28 mouse cellular contexts compared by ENCODE assay signal in genomic region chr10:126612226-126612625, GRCm38 (mm10).
DNase-seq lines count a peak whose midpoint lies in the region; ATAC-seq and TF ChIP-seq lines count a peak whose summit lies in the region.
"Had no signal": no experiment of that assay in that cellular context is flagged by ENCODE, and none has a peak within 500 bp of the region (broad histone marks: within the 10 kb centered on the region; RNA-seq: fewer than 3 reads in every experiment).

No protein-coding gene starts in this region.

- no peak overlapping the region for H3K27ac ChIP-seq in forebrain, embryonic 14.5 days (ENCODE audit: low read depth, low read length)
- H3K27ac ChIP-seq in forebrain, postnatal 0 days (ENCODE audit: low read depth, low read length), result no peak overlapping the region
- no peak overlapping the region for H3K27ac ChIP-seq in neural tube, embryonic 11.5 days (ENCODE audit: low read depth, low read length)
- no peak overlapping the region for H3K27ac ChIP-seq in embryonic facial prominence, embryonic 14.5 days (replicated peaks; ENCODE audit: low read depth, low read length)
- no peak overlapping the region for H3K27ac ChIP-seq in layer of hippocampus, adult 2 months
- H3K27ac ChIP-seq: embryonic facial prominence, embryonic 12.5 days; forebrain, embryonic 12.5 days; gastrocnemius, adult 2 months; heart, embryonic 15.5 days; hindbrain, embryonic 14.5 days; hindbrain, postnatal 0 days had no signal

- no peak overlapping the region for H3K9ac ChIP-seq in forebrain, embryonic 14.5 days (ENCODE audit: low read length)
- H3K9ac ChIP-seq in forebrain, postnatal 0 days, result no peak overlapping the region
- H3K9ac ChIP-seq in neural tube, embryonic 11.5 days (ENCODE audit: low read length), result no peak overlapping the region
- no peak overlapping the region for H3K9ac ChIP-seq in embryonic facial prominence, embryonic 14.5 days (ENCODE audit: low read depth, low read length)
- H3K9ac ChIP-seq: embryonic facial prominence, embryonic 12.5 days; forebrain, embryonic 12.5 days; heart, embryonic 12.5 days; heart, embryonic 15.5 days; hindbrain, embryonic 14.5 days had no signal

- no peaks in the 10 kb centered on the region for H3K36me3 ChIP-seq in forebrain, embryonic 14.5 days (ENCODE audit: control insufficient read depth, insufficient read depth, low read length)
- no peaks in the 10 kb centered on the region for H3K36me3 ChIP-seq in forebrain, postnatal 0 days (ENCODE audit: insufficient read depth)
- no peaks in the 10 kb centered on the region for H3K36me3 ChIP-seq in neural tube, embryonic 11.5 days (ENCODE audit: control insufficient read depth, insufficient read depth, low read length)
- H3K36me3 ChIP-seq in embryonic facial prominence, embryonic 14.5 days (ENCODE audit: control insufficient read depth, insufficient read depth, low read length), result no peaks in the 10 kb centered on the region
- H3K36me3 ChIP-seq: embryonic facial prominence, embryonic 12.5 days; forebrain, embryonic 12.5 days; heart, embryonic 12.5 days; heart, embryonic 15.5 days had no signal

- H3K4me2 ChIP-seq in forebrain, embryonic 14.5 days (ENCODE audit: low read length), result no peak overlapping the region
- no peak overlapping the region for H3K4me2 ChIP-seq in forebrain, postnatal 0 days (ENCODE audit: low read depth)
- no peak overlapping the region for H3K4me2 ChIP-seq in neural tube, embryonic 11.5 days (ENCODE audit: low read depth)
- H3K4me2 ChIP-seq in embryonic facial prominence, embryonic 14.5 days (ENCODE audit: low read depth, low read length), result no peak overlapping the region
- H3K4me2 ChIP-seq: embryonic facial prominence, embryonic 12.5 days; forebrain, embryonic 12.5 days; heart, embryonic 12.5 days; heart, embryonic 15.5 days; hindbrain, embryonic 14.5 days had no signal

- no peak for TF ChIP-seq CTCF in forebrain, postnatal 0 days (IDR thresholded peaks at IDR 0.05; ENCODE audit: low read depth)
- TF ChIP-seq CTCF in layer of hippocampus, adult 2 months (conservative IDR thresholded peaks at IDR 0.05), result no peak

- WGBS in forebrain, embryonic 14.5 days, result 23% methylated on average over 4 of the region's 4 CpGs
- 35% methylated on average over 4 of the region's 4 CpGs for WGBS in forebrain, postnatal 0 days
- WGBS in neural tube, embryonic 11.5 days, result 82% methylated on average over 4 of the region's 4 CpGs
- WGBS in embryonic facial prominence, embryonic 14.5 days, result 28% methylated on average over 4 of the region's 4 CpGs

- no peaks in the 10 kb centered on the region for H3K9me3 ChIP-seq in forebrain, embryonic 14.5 days (replicated peaks; ENCODE audit: control insufficient read depth, low read length)
- no peaks in the 10 kb centered on the region for H3K9me3 ChIP-seq in forebrain, postnatal 0 days (ENCODE audit: low read length)
- H3K9me3 ChIP-seq in neural tube, embryonic 11.5 days (ENCODE audit: control insufficient read depth, low read length), result no peaks in the 10 kb centered on the region
- peaks cover 6% of the 10 kb centered on the region; the same call in 1 of the 2 replicates for H3K9me3 ChIP-seq in embryonic facial prominence, embryonic 14.5 days (ENCODE audit: control insufficient read depth, low read length)
- H3K9me3 ChIP-seq: embryonic facial prominence, embryonic 12.5 days; forebrain, embryonic 12.5 days; heart, embryonic 15.5 days had no signal

- H3K27me3 ChIP-seq in forebrain, embryonic 14.5 days (replicated peaks; ENCODE audit: control insufficient read depth, insufficient read depth, low read length), result no peaks in the 10 kb centered on the region
- no peaks in the 10 kb centered on the region for H3K27me3 ChIP-seq in forebrain, postnatal 0 days (ENCODE audit: insufficient read depth, low read length)
- no peaks in the 10 kb centered on the region for H3K27me3 ChIP-seq in neural tube, embryonic 11.5 days (ENCODE audit: control insufficient read depth, insufficient read depth, low read length)
- no peaks in the 10 kb centered on the region for H3K27me3 ChIP-seq in embryonic facial prominence, embryonic 14.5 days (replicated peaks; ENCODE audit: control insufficient read depth, insufficient read depth, low read length)
- H3K27me3 ChIP-seq: embryonic facial prominence, embryonic 12.5 days; forebrain, embryonic 12.5 days; heart, embryonic 12.5 days; heart, embryonic 15.5 days had no signal

- DNase-seq in forebrain, embryonic 14.5 days (ENCODE audit: low spot score), result peak; percentile 22
- no peak for DNase-seq in forebrain, postnatal 0 days
- DNase-seq in neural tube, embryonic 11.5 days (ENCODE audit: low spot score), result peak; percentile 5
- DNase-seq in neural tube, embryonic 10.5 days (ENCODE audit: extremely low spot score, low spot score), result no peak
- DNase-seq in embryonic facial prominence, embryonic 14.5 days (ENCODE audit: low spot score), result peak; percentile 71
- no peak for DNase-seq in layer of hippocampus, adult 2 months (ENCODE audit: low spot score in 2 of 2)
- DNase-seq: adrenal gland, adult 8-10 months; adrenal gland, postnatal 25 days; cerebellum, postnatal 10 days; cerebellum, postnatal 36 days; embryo, embryonic 11 days; gastrocnemius, adult 2 months; gastrocnemius, postnatal 14 days; heart, adult 18-20 months; heart, postnatal 10 days; heart, postnatal 4 days had no signal

- no peak overlapping the region for H3K4me3 ChIP-seq in forebrain, embryonic 14.5 days (ENCODE audit: low read depth, low read length)
- H3K4me3 ChIP-seq in forebrain, postnatal 0 days (ENCODE audit: low read depth, low read length), result no peak overlapping the region
- no peak overlapping the region for H3K4me3 ChIP-seq in neural tube, embryonic 11.5 days (ENCODE audit: low read depth, low read length)
- H3K4me3 ChIP-seq in embryonic facial prominence, embryonic 14.5 days (ENCODE audit: low read depth, low read length), result no peak overlapping the region
- no peak overlapping the region for H3K4me3 ChIP-seq in layer of hippocampus, adult 2 months
- H3K4me3 ChIP-seq: embryonic facial prominence, embryonic 12.5 days; erythroblast, embryonic 14.5 days; forebrain, embryonic 12.5 days; gastrocnemius, adult 2 months; heart, embryonic 12.5 days; heart, embryonic 15.5 days had no signal

- no peaks in the 10 kb centered on the region for H3K4me1 ChIP-seq in forebrain, embryonic 14.5 days (ENCODE audit: control insufficient read depth, insufficient read depth, low read length)
- H3K4me1 ChIP-seq in forebrain, postnatal 0 days (ENCODE audit: insufficient read depth), result no peaks in the 10 kb centered on the region
- H3K4me1 ChIP-seq in neural tube, embryonic 11.5 days (ENCODE audit: control insufficient read depth, insufficient read depth, low read length), result no peaks in the 10 kb centered on the region
- H3K4me1 ChIP-seq in embryonic facial prominence, embryonic 14.5 days (ENCODE audit: control insufficient read depth, insufficient read depth, low read length), result no peaks in the 10 kb centered on the region
- H3K4me1 ChIP-seq: embryonic facial prominence, embryonic 12.5 days; forebrain, embryonic 12.5 days; heart, embryonic 12.5 days; heart, embryonic 15.5 days had no signal

- ATAC-seq in forebrain, embryonic 14.5 days, result no peak
- no peak for ATAC-seq in forebrain, postnatal 0 days
- no peak for ATAC-seq in neural tube, embryonic 11.5 days (ENCODE audit: insufficient read depth, low FRiP score, low TSS enrichment)
- peak; percentile 12; the same call in 1 of the 2 replicates for ATAC-seq in embryonic facial prominence, embryonic 14.5 days (ENCODE audit: low read depth)
- ATAC-seq: activated CD4-positive, CD25-positive, alpha-beta regulatory T cell, adult 4 months; CD4-positive, CD25-positive, alpha-beta regulatory T cell, adult 4 months; forebrain, embryonic 16.5 days; hindbrain, postnatal 0 days; inflammation-experienced regulatory T-cells, adult 6 months; intestine, embryonic 16.5 days had no signal

Comparison
In these comparisons a context has a peak if more than half of its experiments do, and no peak if none do; other contexts are left out.
1. DNase-seq: peak in forebrain, embryonic 14.5 days (single experiment), neural tube, embryonic 11.5 days (single experiment) and embryonic facial prominence, embryonic 14.5 days (single experiment); none in forebrain, postnatal 0 days (single experiment), neural tube, embryonic 10.5 days (single experiment) and layer of hippocampus, adult 2 months (0 of 2).